Mouse (Mus musculus): ENCODE measurements around the gene Tex33.

- peak; percentile 53; the same call in 1 of the 2 replicates for TF ChIP-seq EP300 (IDR thresholded peaks at IDR 0.05; ENCODE audit: low read depth)
- no peak for TF ChIP-seq CTCF (IDR thresholded peaks at IDR 0.05; ENCODE audit: low read depth)
Observed at GRCm38 (mm10) chr15:78416937-78417336, 21.2 kb upstream of the Tex33 start.
